Mouse (Mus musculus): Measurements from ENCODE around the gene Rad23a. TPM values are rescaled to one million over a fixed set of nuclear protein-coding genes. Genes with fewer than 3 reads are reported as not detected.

Gene Rad23a
- polyA plus RNA-seq, 1 experiment from 2014 or later = 70.6 TPM

DNA sequence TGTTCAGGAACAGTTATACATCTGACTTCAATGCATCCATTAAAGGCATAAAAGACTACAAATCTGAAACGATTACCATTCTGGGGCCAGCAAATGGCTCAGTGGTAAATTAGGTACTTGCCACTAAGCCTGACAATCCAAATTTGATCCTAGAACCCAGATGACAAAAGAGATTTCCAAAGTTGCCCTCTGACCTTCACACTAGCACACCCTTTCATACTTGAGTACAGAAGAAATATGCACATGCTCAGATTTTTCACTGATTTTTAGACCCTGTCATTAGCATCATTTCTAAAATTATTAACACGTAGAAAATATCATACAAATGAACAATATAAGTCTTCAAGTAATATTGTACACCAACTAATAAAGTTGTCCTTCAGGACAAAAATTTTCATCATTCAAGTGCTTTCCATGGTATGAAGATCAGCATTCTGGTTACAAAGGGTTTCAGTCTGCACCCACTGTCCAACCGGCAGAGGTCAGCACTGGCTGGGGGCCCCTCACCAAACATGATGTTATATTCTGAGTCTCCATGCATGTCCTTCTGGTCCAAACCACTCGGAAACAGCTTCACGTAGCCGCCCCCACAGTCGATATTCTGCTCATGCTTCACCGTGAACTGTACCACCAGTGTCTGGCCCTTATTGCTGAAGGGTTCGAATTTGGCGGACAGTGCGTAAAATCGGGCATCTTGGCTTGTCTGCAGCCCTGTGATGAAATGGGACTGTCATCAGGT is 5.1 kb upstream of the Rad23a start:
- 10% methylated on average over 12 of the region's 12 CpGs for WGBS
- H3K9ac ChIP-seq (ENCODE audit: low read length) = peak overlapping the region; percentile 89
- H3K4me3 ChIP-seq (ENCODE audit: low read depth, low read length) = peak overlapping the region; percentile 85
- ATAC-seq (ENCODE audit: low FRiP score, low TSS enrichment) (no peak), DNase-seq (ENCODE audit: low spot score) (peak; percentile 57)
- TF ChIP-seq CTCF (IDR thresholded peaks at IDR 0.05; ENCODE audit: low read depth) = peak; percentile 73
- TF ChIP-seq EP300 (optimal IDR thresholded peaks at IDR 0.05) = no peak
- peak overlapping the region; percentile 85 for H3K27ac ChIP-seq (replicated peaks)
- H3K27me3 ChIP-seq (ENCODE audit: control insufficient read depth, insufficient read depth, low read length) = no peaks in the 10 kb centered on the region
- H3K36me3 ChIP-seq (ENCODE audit: control insufficient read depth, insufficient read depth, low read length) = peaks cover 26% of the 10 kb centered on the region
- peak overlapping the region; percentile 91 for H3K4me2 ChIP-seq (replicated peaks; ENCODE audit: low read depth)
- H3K9me3 ChIP-seq (ENCODE audit: control insufficient read depth, low read length) = no peaks in the 10 kb centered on the region
- H3K4me1 ChIP-seq (replicated peaks; ENCODE audit: control insufficient read depth, insufficient read depth) = peaks cover 7% of the 10 kb centered on the region; the same call in 1 of the 2 replicates

DNA sequence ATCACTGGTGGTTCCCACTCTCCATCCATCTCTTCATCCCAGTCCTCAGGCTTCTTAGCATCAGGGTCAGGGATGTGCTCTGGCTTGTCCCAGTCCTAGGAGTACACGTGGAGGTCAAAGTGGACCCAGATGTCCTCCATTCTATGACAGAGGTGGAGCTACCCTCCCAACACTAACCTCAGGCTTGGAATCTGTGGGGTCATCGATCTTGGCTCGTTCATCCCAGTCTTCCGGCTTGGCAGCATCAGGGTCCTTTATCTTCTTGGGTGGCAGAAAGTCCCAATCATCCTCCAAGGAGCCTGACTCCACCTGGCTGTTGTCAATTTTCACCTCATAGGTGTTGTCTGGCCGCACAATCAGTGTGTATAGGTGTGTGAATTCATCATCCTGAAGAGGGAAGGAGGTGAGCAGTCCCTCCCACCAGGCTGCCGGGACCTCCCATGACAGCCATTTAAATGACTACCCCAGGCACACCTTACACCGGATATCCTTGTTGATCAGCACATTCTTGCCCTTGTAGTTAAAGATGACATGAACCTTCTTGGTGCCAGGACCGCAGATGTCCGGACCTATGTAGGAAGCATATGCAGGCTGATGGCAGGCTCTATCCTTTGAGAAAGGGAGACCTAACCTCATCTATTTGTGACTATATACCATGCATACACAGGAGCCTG is 4.1 kb upstream of the Rad23a start:
- 0 out of 2 replicates have a peak overlapping the region, but pooled peaks have one; percentile 13 for H3K4me3 ChIP-seq (ENCODE audit: low read depth, low read length)
- no peak for ATAC-seq (ENCODE audit: low FRiP score, low TSS enrichment)
- H3K27ac ChIP-seq (replicated peaks) = no peak overlapping the region
- TF ChIP-seq CTCF (IDR thresholded peaks at IDR 0.05; ENCODE audit: low read depth) (no peak), EP300 (optimal IDR thresholded peaks at IDR 0.05) (no peak)
- H3K4me1 ChIP-seq (replicated peaks; ENCODE audit: control insufficient read depth, insufficient read depth) = peaks cover 7% of the 10 kb centered on the region; the same call in 1 of the 2 replicates
- WGBS = 64% methylated on average over 9 of the region's 9 CpGs
- no peak for DNase-seq (ENCODE audit: low spot score)
- H3K4me2 ChIP-seq (replicated peaks; ENCODE audit: low read depth) = peak overlapping the region; percentile 91
- no peaks in the 10 kb centered on the region for H3K9me3 ChIP-seq (ENCODE audit: control insufficient read depth, low read length)
- peak overlapping the region; percentile 27; the same call in 1 of the 2 replicates for H3K9ac ChIP-seq (ENCODE audit: low read length)
- H3K36me3 ChIP-seq (ENCODE audit: control insufficient read depth, insufficient read depth, low read length) = peaks cover 26% of the 10 kb centered on the region
- no peaks in the 10 kb centered on the region for H3K27me3 ChIP-seq (ENCODE audit: control insufficient read depth, insufficient read depth, low read length)

DNA sequence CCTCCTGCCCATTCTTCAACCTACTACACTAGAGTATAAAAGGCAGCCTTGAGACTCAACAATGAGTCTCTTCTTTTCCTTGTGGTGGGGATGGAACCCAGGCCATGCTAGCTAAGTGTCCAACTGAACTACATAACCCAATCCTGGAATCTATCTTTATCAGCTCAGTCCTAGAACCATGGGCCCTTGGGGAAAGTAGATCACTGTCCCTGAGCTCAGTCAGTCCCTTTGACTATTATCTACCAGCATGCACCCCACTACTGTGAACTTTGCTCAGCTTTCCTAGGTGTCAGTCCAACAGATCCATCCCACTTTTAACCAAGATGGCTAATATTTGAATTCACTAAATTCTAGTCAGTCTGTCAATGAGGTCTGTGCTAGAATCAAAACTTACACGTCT is 1.0 kb upstream of the Rad23a start:
- ATAC-seq (ENCODE audit: low FRiP score, low TSS enrichment) = no peak
- Histone ChIP-seq H3K4me2 (replicated peaks; ENCODE audit: low read depth) (no peak overlapping the region), H3K4me3 (ENCODE audit: low read depth, low read length) (no peak overlapping the region), H3K27ac (replicated peaks) (no peak overlapping the region), H3K9ac (ENCODE audit: low read length) (no peak overlapping the region), H3K4me1 (replicated peaks; ENCODE audit: control insufficient read depth, insufficient read depth) (peaks cover 7% of the 10 kb centered on the region; the same call in 1 of the 2 replicates), H3K27me3 (ENCODE audit: control insufficient read depth, insufficient read depth, low read length) (no peaks in the 10 kb centered on the region), H3K9me3 (ENCODE audit: control insufficient read depth, low read length) (no peaks in the 10 kb centered on the region), H3K36me3 (ENCODE audit: control insufficient read depth, insufficient read depth, low read length) (peaks cover 36% of the 10 kb centered on the region)
- DNase-seq (ENCODE audit: low spot score) = no peak
- TF ChIP-seq EP300 (optimal IDR thresholded peaks at IDR 0.05) (no peak), CTCF (IDR thresholded peaks at IDR 0.05; ENCODE audit: low read depth) (no peak)
- 74% methylated on average over 1 of the region's 1 CpGs for WGBS

GRCm38 (mm10) chr8:84839875-84840247 is 604 bp downstream of the Rad23a start:
- Histone ChIP-seq H3K4me1 (replicated peaks; ENCODE audit: control insufficient read depth, insufficient read depth) (peaks cover 7% of the 10 kb centered on the region; the same call in 1 of the 2 replicates), H3K4me3 (ENCODE audit: low read depth, low read length) (peak overlapping the region; percentile 88), H3K36me3 (ENCODE audit: control insufficient read depth, insufficient read depth, low read length) (peaks cover 47% of the 10 kb centered on the region), H3K9me3 (ENCODE audit: control insufficient read depth, low read length) (no peaks in the 10 kb centered on the region), H3K27me3 (ENCODE audit: control insufficient read depth, insufficient read depth, low read length) (no peaks in the 10 kb centered on the region), H3K9ac (ENCODE audit: low read length) (peak overlapping the region; percentile 91), H3K4me2 (replicated peaks; ENCODE audit: low read depth) (peak overlapping the region; percentile 91), H3K27ac (replicated peaks) (peak overlapping the region; percentile 91)
- TF ChIP-seq EP300 (optimal IDR thresholded peaks at IDR 0.05) = no peak
- TF ChIP-seq CTCF (IDR thresholded peaks at IDR 0.05; ENCODE audit: low read depth) = no peak
- WGBS = under 1% methylated on average over 7 of the region's 7 CpGs
- DNase-seq (ENCODE audit: low spot score) (no peak), ATAC-seq (ENCODE audit: low FRiP score, low TSS enrichment) (no peak)

- H3K4me1 ChIP-seq (replicated peaks; ENCODE audit: control insufficient read depth, insufficient read depth) = peaks cover 2% of the 10 kb centered on the region; the same call in 1 of the 2 replicates
- whole genome bisulfite sequencing = 72% methylated on average over 2 of the region's 2 CpGs
- TF ChIP-seq CTCF (IDR thresholded peaks at IDR 0.05; ENCODE audit: low read depth) (no peak), EP300 (optimal IDR thresholded peaks at IDR 0.05) (no peak)
These were observed 1.1 kb downstream of the Rad23a start for GRCm38 (mm10) chr8:84839411-84839810.

GRCm38 (mm10) chr8:84838513-84838912 is 2.0 kb downstream of the Rad23a start:
- WGBS = 83% methylated on average over 5 of the region's 5 CpGs
- Histone ChIP-seq H3K4me2 (replicated peaks; ENCODE audit: low read depth) (no peak overlapping the region), H3K27me3 (ENCODE audit: control insufficient read depth, insufficient read depth, low read length) (no peaks in the 10 kb centered on the region), H3K4me3 (ENCODE audit: low read depth, low read length) (no peak overlapping the region), H3K9me3 (ENCODE audit: control insufficient read depth, low read length) (no peaks in the 10 kb centered on the region), H3K9ac (ENCODE audit: low read length) (no peak overlapping the region), H3K4me1 (replicated peaks; ENCODE audit: control insufficient read depth, insufficient read depth) (no peaks in the 10 kb centered on the region), H3K36me3 (ENCODE audit: control insufficient read depth, insufficient read depth, low read length) (peaks cover 37% of the 10 kb centered on the region), H3K27ac (replicated peaks) (no peak overlapping the region)
- TF ChIP-seq EP300 (optimal IDR thresholded peaks at IDR 0.05) (no peak), CTCF (IDR thresholded peaks at IDR 0.05; ENCODE audit: low read depth) (no peak)
- DNase-seq (ENCODE audit: low spot score) (no peak), ATAC-seq (ENCODE audit: low FRiP score, low TSS enrichment) (no peak)

More at GRCm38 (mm10) chr8:84839411-84839810, 1.1 kb downstream of the Rad23a start:
- Histone ChIP-seq H3K27ac (replicated peaks) (no peak overlapping the region), H3K9me3 (ENCODE audit: control insufficient read depth, low read length) (no peaks in the 10 kb centered on the region), H3K4me3 (ENCODE audit: low read depth, low read length) (peak overlapping the region; percentile 88), H3K27me3 (ENCODE audit: control insufficient read depth, insufficient read depth, low read length) (no peaks in the 10 kb centered on the region), H3K9ac (ENCODE audit: low read length) (peak overlapping the region; percentile 91; the same call in 1 of the 2 replicates), H3K36me3 (ENCODE audit: control insufficient read depth, insufficient read depth, low read length) (peaks cover 43% of the 10 kb centered on the region), H3K4me2 (replicated peaks; ENCODE audit: low read depth) (peak overlapping the region; percentile 91)
- DNase-seq (ENCODE audit: low spot score) (no peak), ATAC-seq (ENCODE audit: low FRiP score, low TSS enrichment) (no peak)

All from stomach, postnatal 0 days (tissue).